9 mouse cellular contexts compared by ENCODE assay signal in genomic region chr11:119133437-119134221, GRCm38 (mm10). TPM values are rescaled to one million over a fixed set of nuclear protein-coding genes. Genes with fewer than 3 reads are reported as not detected.
DNase-seq lines count a peak whose midpoint lies in the region; ATAC-seq and TF ChIP-seq lines count a peak whose summit lies in the region.
"Had no signal": no experiment of that assay in that cellular context is flagged by ENCODE, and none has a peak within 500 bp of the region (broad histone marks: within the 10 kb centered on the region; RNA-seq: fewer than 3 reads in every experiment).

No protein-coding gene starts in this region.

- 63% methylated on average over 5 of the region's 5 CpGs for WGBS in hindbrain, postnatal 0 days
- WGBS in hindbrain, embryonic 12.5 days: 80% methylated on average over 5 of the region's 5 CpGs
- WGBS in heart, embryonic 10.5 days: 65% methylated on average over 5 of the region's 5 CpGs
- WGBS in stomach, embryonic 14.5 days: 79% methylated on average over 5 of the region's 5 CpGs

- no peak for TF ChIP-seq CTCF in hindbrain, postnatal 0 days (IDR thresholded peaks at IDR 0.05; ENCODE audit: low read depth)

- H3K4me1 ChIP-seq in hindbrain, postnatal 0 days (ENCODE audit: insufficient read depth, low read length): peaks cover 10% of the 10 kb centered on the region
- H3K4me1 ChIP-seq in hindbrain, embryonic 12.5 days: peaks cover 29% of the 10 kb centered on the region
- peaks cover 47% of the 10 kb centered on the region for H3K4me1 ChIP-seq in heart, embryonic 10.5 days
- H3K4me1 ChIP-seq in stomach, embryonic 14.5 days (ENCODE audit: control insufficient read depth, insufficient read depth, low read length): peaks cover 19% of the 10 kb centered on the region

- no peaks in the 10 kb centered on the region for H3K9me3 ChIP-seq in hindbrain, postnatal 0 days (ENCODE audit: low read length)
- peaks cover 3% of the 10 kb centered on the region; the same call in 1 of the 2 replicates for H3K9me3 ChIP-seq in hindbrain, embryonic 12.5 days (replicated peaks)
- no peaks in the 10 kb centered on the region for H3K9me3 ChIP-seq in heart, embryonic 10.5 days
- no peaks in the 10 kb centered on the region for H3K9me3 ChIP-seq in stomach, embryonic 14.5 days (ENCODE audit: control insufficient read depth, low read depth, low read length)

- no peaks in the 10 kb centered on the region for H3K36me3 ChIP-seq in hindbrain, postnatal 0 days (ENCODE audit: insufficient read depth, low read length)
- H3K36me3 ChIP-seq in hindbrain, embryonic 12.5 days: no peaks in the 10 kb centered on the region
- H3K36me3 ChIP-seq in heart, embryonic 10.5 days: no peaks in the 10 kb centered on the region
- no peaks in the 10 kb centered on the region for H3K36me3 ChIP-seq in stomach, embryonic 14.5 days (ENCODE audit: control insufficient read depth, insufficient read depth, low read length)

- ATAC-seq in hindbrain, postnatal 0 days: 0 out of 2 replicates have a peak, but pooled peaks have one; percentile 14
- ATAC-seq in hindbrain, embryonic 12.5 days (ENCODE audit: low FRiP score): no peak
- 0 out of 2 replicates have a peak, but pooled peaks have one; percentile 24 for ATAC-seq in stomach, embryonic 14.5 days (ENCODE audit: insufficient number of reproducible peaks, insufficient read depth, low FRiP score, low read depth)
- ATAC-seq: Patski had no signal

- no peak overlapping the region for H3K4me3 ChIP-seq in hindbrain, postnatal 0 days (ENCODE audit: low read length)
- H3K4me3 ChIP-seq in hindbrain, embryonic 12.5 days: no peak overlapping the region
- no peak overlapping the region for H3K4me3 ChIP-seq in heart, embryonic 10.5 days
- H3K4me3 ChIP-seq in stomach, embryonic 14.5 days (ENCODE audit: low read depth, low read length): no peak overlapping the region

- no peak overlapping the region for H3K4me2 ChIP-seq in hindbrain, postnatal 0 days (ENCODE audit: low read depth, low read length)
- H3K4me2 ChIP-seq in hindbrain, embryonic 12.5 days (replicated peaks): no peak overlapping the region
- no peak overlapping the region for H3K4me2 ChIP-seq in stomach, embryonic 14.5 days (replicated peaks; ENCODE audit: low read depth, low read length)

- H3K27ac ChIP-seq in hindbrain, postnatal 0 days: peak overlapping the region; percentile 16; the same call in 1 of the 2 replicates
- no peak overlapping the region for H3K27ac ChIP-seq in hindbrain, embryonic 12.5 days
- H3K27ac ChIP-seq in heart, embryonic 10.5 days: peak overlapping the region; percentile 75
- peak overlapping the region; percentile 39; the same call in 1 of the 2 replicates for H3K27ac ChIP-seq in stomach, embryonic 14.5 days (ENCODE audit: low read length)

- DNase-seq in hindbrain, postnatal 0 days (ENCODE audit: low spot score): peak; percentile 63
- DNase-seq in cerebellum, adult 11 months: peak; percentile 89
- DNase-seq in heart, embryonic 10.5 days (ENCODE audit: low spot score): no peak
- DNase-seq in kidney, postnatal 14 days: peak; percentile 76
- peak; percentile 55 for DNase-seq in lung, postnatal 14 days
- no peak for DNase-seq in embryo, embryonic 9.5 days (ENCODE audit: extremely low spot score)

- H3K9ac ChIP-seq in hindbrain, postnatal 0 days (replicated peaks; ENCODE audit: low read length): no peak overlapping the region
- H3K9ac ChIP-seq in hindbrain, embryonic 12.5 days: no peak overlapping the region
- H3K9ac ChIP-seq in stomach, embryonic 14.5 days (replicated peaks; ENCODE audit: low read depth, low read length): no peak overlapping the region

- H3K27me3 ChIP-seq in hindbrain, postnatal 0 days (ENCODE audit: insufficient read depth, low read length): no peaks in the 10 kb centered on the region
- H3K27me3 ChIP-seq in hindbrain, embryonic 12.5 days: peaks cover 10% of the 10 kb centered on the region; the same call in 1 of the 2 replicates
- peaks cover 73% of the 10 kb centered on the region for H3K27me3 ChIP-seq in heart, embryonic 10.5 days (ENCODE audit: insufficient read depth, poor library complexity, severe bottlenecking)
- no peaks in the 10 kb centered on the region for H3K27me3 ChIP-seq in stomach, embryonic 14.5 days (ENCODE audit: control insufficient read depth, insufficient read depth, low read length)
- H3K27me3 ChIP-seq: Patski had no signal

RNA-seq across cellular contexts. Expression of gene Cbx4, which starts 47.6 kb away (rescaled TPM):
- 33.6 and 41.3 TPM in 2 replicates for total RNA-seq in hindbrain, postnatal 0 days (2014; rRNA removed)
- polyA plus RNA-seq in hindbrain, postnatal 0 days (2015; fragmentation: Nextera tagmentation; extraction: Ambion mirVana): 22.4 and 23.7 TPM in 2 replicates
- polyA plus RNA-seq in hindbrain, embryonic 12.5 days (2016; fragmentation: Nextera tagmentation; extraction: Ambion mirVana): 13.2 and 15.0 TPM in 2 replicates
- polyA plus RNA-seq in heart, embryonic 10.5 days (2016; fragmentation: Nextera tagmentation; extraction: Ambion mirVana): 8.9 and 9.0 TPM in 2 replicates
- polyA plus RNA-seq in stomach, embryonic 14.5 days (2014; fragmentation: Nextera tagmentation; extraction: Ambion mirVana): 7.0 and 8.2 TPM in 2 replicates

Comparison
In these comparisons a context has a peak if more than half of its experiments do, and no peak if none do; other contexts are left out.
1. DNase-seq: peak in hindbrain, postnatal 0 days (single experiment), cerebellum, adult 11 months (single experiment), kidney, postnatal 14 days (single experiment) and lung, postnatal 14 days (single experiment); none in heart, embryonic 10.5 days (single experiment) and embryo, embryonic 9.5 days (single experiment).